Mouse (Mus musculus): Measurements from ENCODE around the gene Zmynd15.

Zmynd15 gene

DNA sequence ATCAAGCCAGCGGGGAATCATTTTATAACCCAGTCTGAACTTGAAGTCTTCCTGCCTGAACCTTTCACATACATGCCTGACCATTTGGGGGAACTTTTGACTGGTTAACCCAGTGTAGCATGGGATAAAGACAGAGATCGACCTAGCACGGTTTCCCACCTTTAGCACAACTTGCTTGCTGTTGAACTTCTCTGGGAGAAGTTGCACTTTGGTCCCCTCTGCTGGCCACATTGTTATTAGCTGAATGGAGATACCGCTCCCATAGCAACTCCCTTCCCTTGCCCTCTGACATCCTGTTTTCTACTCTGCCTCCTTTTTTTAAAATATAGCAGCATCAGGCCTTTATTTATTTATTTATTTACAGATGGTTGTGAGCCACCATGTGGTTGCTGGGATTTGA, 47.2 kb downstream of the Zmynd15 start:
- peak; percentile 47 to 67 for DNase-seq (ENCODE audit: low spot score in 2 of 2)

GRCm38 (mm10) chr11:70506962-70507515, 47.8 kb downstream of the Zmynd15 start:
- DNase-seq (ENCODE audit: low spot score in 2 of 2) = no peak

DNA sequence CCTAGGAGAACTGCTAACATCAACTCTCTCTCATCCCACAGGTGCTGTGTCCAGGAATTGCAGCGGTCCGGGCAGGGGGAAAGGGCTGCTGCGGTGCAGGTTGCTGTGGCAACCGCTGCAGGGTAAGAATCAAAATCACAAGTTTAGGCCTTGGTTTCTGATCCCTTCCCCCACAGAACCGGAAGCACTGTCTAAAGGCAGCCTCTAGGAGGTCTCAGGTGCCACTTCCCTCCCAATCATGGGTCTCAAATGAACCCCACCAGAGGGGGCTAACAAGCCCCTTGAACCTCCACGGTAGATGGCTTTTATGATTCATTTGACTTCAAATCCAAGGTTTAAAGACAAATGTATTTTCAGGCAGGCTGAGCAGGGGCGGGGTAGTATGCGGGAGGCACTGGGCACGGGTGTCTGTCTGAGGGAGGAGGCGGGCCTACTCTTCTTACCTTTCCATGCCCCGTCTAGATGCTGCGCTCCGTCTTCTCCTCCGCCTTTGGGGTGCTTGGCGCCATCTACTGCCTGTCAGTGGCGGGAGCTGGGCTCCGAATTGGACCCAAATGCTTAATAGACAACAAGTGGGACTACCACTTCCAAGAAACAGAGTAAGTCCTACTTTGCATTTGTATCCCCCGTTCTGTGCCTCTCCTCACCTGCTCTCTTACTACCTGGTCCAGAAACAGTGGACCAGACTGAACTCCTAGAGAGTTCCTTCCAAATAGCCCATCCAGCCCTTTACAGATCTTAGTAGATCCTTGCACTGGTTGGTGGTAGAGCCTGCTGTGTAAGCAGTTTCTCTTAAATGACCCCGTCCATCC, 50.7 kb downstream of the Zmynd15 start:
- DNase-seq (ENCODE audit: low spot score in 2 of 2) = peak in 1 of 2 experiments; percentile 25

DNA sequence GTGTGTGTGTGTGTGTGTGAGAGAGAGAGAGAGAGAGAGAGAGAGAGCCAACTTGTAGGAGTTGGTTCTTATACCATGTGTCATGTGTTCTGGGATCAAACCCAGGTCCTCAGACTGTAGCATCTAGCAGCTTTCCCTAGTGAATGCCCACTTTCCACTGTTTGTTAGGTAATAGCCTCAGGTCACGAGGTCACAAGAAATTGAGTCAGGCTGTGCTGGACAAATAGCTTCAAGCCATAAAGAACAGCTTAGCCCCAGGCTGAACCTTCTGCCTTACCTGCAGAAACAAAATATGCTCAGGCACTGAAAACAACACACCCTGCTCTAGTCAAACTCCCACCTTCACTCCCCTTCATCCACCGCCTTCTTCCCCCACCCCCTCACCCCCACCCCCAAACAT, 52.0 kb downstream of the Zmynd15 start:
- DNase-seq (ENCODE audit: low spot score in 2 of 2) = no peak

- DNase-seq (ENCODE audit: low spot score in 2 of 2) = no peak
Observed at GRCm38 (mm10) chr11:70511825-70512224, 52.6 kb downstream of the Zmynd15 start.

- no peak for DNase-seq (ENCODE audit: low spot score in 2 of 2)
Observed at GRCm38 (mm10) chr11:70512709-70513342, 53.6 kb downstream of the Zmynd15 start.

DNA sequence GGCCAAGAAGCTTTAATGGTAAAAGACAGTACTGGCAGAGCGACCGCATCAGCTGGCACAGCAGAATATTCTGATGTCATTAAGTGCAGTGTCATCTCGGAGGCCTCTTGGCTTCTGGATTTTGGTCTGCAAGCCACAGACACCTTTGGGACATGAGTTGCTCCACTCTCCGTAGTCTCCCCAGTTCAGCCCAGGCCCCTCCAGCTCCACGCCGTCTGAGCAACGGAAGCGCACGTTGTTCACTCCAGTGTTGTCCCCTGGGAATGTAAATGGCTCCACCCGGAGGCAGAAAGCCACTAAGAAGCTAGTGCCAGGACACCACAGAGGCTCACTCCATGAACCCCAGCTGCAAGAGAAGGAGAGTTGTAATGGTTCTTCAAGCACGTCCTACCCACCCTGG, 54.3 kb downstream of the Zmynd15 start:
- DNase-seq (ENCODE audit: low spot score in 2 of 2) = no peak

DNA sequence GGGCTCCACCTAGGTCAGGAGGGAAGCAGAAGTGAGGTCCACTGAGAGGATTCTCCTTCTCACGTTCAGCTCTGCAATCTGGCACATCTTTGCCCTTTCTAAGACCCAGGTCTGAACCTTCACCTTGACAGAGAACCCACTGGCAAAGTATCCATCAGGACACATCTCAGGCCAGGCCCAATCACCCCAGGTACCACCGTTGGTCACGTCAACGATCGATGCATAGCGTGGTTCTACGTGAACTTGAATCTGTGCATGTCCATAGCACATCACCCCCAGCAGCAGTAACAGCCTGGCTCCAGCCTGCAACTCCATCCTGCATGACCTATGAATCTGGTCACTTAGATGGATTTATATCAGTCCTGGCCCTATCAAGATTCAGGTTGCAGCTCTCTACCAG, 55.1 kb downstream of the Zmynd15 start, which contains the start of gene Vmo1:
Gene Vmo1, minus strand, starts transcription at position 329 of the 400 bp plus-strand sequence.
- no peak for DNase-seq (ENCODE audit: low spot score in 2 of 2)
